Mouse (Mus musculus) induced T-regulatory cell, adult 2 months (primary cell): ENCODE data around the gene Itpr1.

ENCODE experiments used
- DNase-seq: peaks from one replicate; pipeline ENCODE4 v3.0.0-alpha.2; 2012; ENCODE audit warnings: low read depth

The Itpr1 gene

GRCm38 (mm10) chr6:108468226-108468825 lies 255.4 kb downstream of the Itpr1 start:
- DNase-seq: no peak

GRCm38 (mm10) chr6:108471878-108472277 lies 259.0 kb downstream of the Itpr1 start:
- DNase-seq: no peak

- DNase-seq: no peak
Measured at GRCm38 (mm10) chr6:108472748-108473147, 259.9 kb downstream of the Itpr1 start.

- peak; percentile 52 for DNase-seq
Measured at GRCm38 (mm10) chr6:108476797-108477235, 263.9 kb downstream of the Itpr1 start.

- no peak for DNase-seq
Measured at GRCm38 (mm10) chr6:108477602-108478001, 264.7 kb downstream of the Itpr1 start.

GRCm38 (mm10) chr6:108481190-108481589 lies 268.3 kb downstream of the Itpr1 start:
- DNase-seq: no peak

GRCm38 (mm10) chr6:108482464-108482863 lies 269.6 kb downstream of the Itpr1 start:
- peak; percentile 60 for DNase-seq

- no peak for DNase-seq
Measured at GRCm38 (mm10) chr6:108486212-108486992, 273.5 kb downstream of the Itpr1 start.

GRCm38 (mm10) chr6:108487300-108487835 lies 274.5 kb downstream of the Itpr1 start:
- no peak for DNase-seq

GRCm38 (mm10) chr6:108488250-108488649 lies 275.4 kb downstream of the Itpr1 start:
- peak; percentile 56 for DNase-seq

GRCm38 (mm10) chr6:108491969-108492368 lies 279.1 kb downstream of the Itpr1 start:
- no peak for DNase-seq

- no peak for DNase-seq
Measured at GRCm38 (mm10) chr6:108493753-108494152, 280.9 kb downstream of the Itpr1 start.

GRCm38 (mm10) chr6:108494185-108494804 lies 281.4 kb downstream of the Itpr1 start:
- DNase-seq: no peak

- no peak for DNase-seq
Measured at GRCm38 (mm10) chr6:108494994-108495393, 282.1 kb downstream of the Itpr1 start.

GRCm38 (mm10) chr6:108498070-108498469 lies 285.2 kb downstream of the Itpr1 start:
- DNase-seq: no peak

GRCm38 (mm10) chr6:108503651-108504050 lies 290.8 kb downstream of the Itpr1 start:
- peak; percentile 76 for DNase-seq

GRCm38 (mm10) chr6:108504717-108505116 lies 291.8 kb downstream of the Itpr1 start:
- peak; percentile 74 for DNase-seq

- no peak for DNase-seq
Measured at GRCm38 (mm10) chr6:108506161-108506560, 293.3 kb downstream of the Itpr1 start.

- peak; percentile 40 for DNase-seq
Measured at GRCm38 (mm10) chr6:108507337-108507736, 294.4 kb downstream of the Itpr1 start.

GRCm38 (mm10) chr6:108509320-108509719 lies 296.4 kb downstream of the Itpr1 start:
- DNase-seq: no peak

- peak; percentile 51 for DNase-seq
Measured at GRCm38 (mm10) chr6:108510101-108510500, 297.2 kb downstream of the Itpr1 start.

- DNase-seq: no peak
Measured at GRCm38 (mm10) chr6:108512097-108512496, 299.2 kb downstream of the Itpr1 start.

GRCm38 (mm10) chr6:108512994-108513393 lies 300.1 kb downstream of the Itpr1 start:
- no peak for DNase-seq
